Mouse (Mus musculus): Measurements from ENCODE around the gene Ptgis. TPM values are rescaled to one million over a fixed set of nuclear protein-coding genes. Genes with fewer than 3 reads are reported as not detected.

The Ptgis gene
- 1.8 and 2.2 TPM in 2 replicates for polyA plus RNA-seq (2012; ENCODE audit: low replicate concordance)

GRCm38 (mm10) chr2:167240008-167240964 lies at the start of gene Ptgis:
Ptgis (minus strand) TSS chr2:167240604.

GRCm38 (mm10) chr2:167190076-167190399 lies 50.4 kb downstream of the Ptgis start, which contains the start of gene Kcnb1:
Kcnb1 (minus strand) TSS chr2:167190155.

Other genes with a start within 250 kb of the Ptgis start
- gene Stau1, start 244.3 kb downstream of the Ptgis start, polyA plus RNA-seq (2012; ENCODE audit: low replicate concordance): 22.4 and 32.3 TPM in 2 replicates
- gene Ddx27, start 225.4 kb downstream of the Ptgis start, polyA plus RNA-seq (2012; ENCODE audit: low replicate concordance): 29.7 and 48.3 TPM in 2 replicates
- 10.0 and 27.4 TPM in 2 replicates for gene Znfx1, start 177.6 kb downstream of the Ptgis start, polyA plus RNA-seq (2012; ENCODE audit: low replicate concordance)
- 1.5 and 2.2 TPM in 2 replicates for gene Kcnb1, start 50.4 kb downstream of the Ptgis start, polyA plus RNA-seq (2012; ENCODE audit: low replicate concordance)
- gene B4galt5, start 108.6 kb upstream of the Ptgis start, polyA plus RNA-seq (2012; ENCODE audit: low replicate concordance): 33.5 and 42.5 TPM in 2 replicates
- 14.0 and 34.4 TPM in 2 replicates for gene Slc9a8, start 181.1 kb upstream of the Ptgis start, polyA plus RNA-seq (2012; ENCODE audit: low replicate concordance)